Mouse (Mus musculus): ENCODE results near the gene Zfyve28. TPM values are rescaled to one million over a fixed set of nuclear protein-coding genes. Genes with fewer than 3 reads are reported as not detected.
A peak's percentile ranks its signal among the peaks of the same experiment; 100 is the strongest.

Gene Zfyve28
- polyA plus RNA-seq, 1 experiment = not detected

DNA sequence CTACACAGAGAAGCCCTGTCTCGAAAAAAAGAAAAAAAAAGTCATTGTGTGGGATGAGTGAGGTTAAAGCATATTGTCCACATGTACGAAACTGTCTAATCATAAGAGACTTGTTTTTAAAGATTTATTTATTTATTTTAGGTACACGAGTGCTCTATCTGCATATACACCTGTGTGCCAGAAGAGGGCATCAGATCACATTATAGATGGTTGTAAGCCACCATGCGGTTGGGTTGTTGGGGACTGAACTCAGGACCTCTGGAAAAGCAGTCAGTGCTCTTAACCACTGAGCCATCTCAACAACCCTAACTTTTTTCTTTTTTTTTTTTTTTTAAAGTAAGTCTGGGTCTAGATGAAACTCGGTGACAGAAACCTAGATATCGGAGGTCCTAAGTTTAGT is 5.1 kb upstream of the Zfyve28 start:
- Histone ChIP-seq H3K9me3 (ENCODE audit: control insufficient read depth, low read length) (no peaks in the 10 kb centered on the region), H3K27me3 (ENCODE audit: control insufficient read depth) (peaks cover 38% of the 10 kb centered on the region), H3K4me1 (ENCODE audit: control insufficient read depth) (peaks cover 2% of the 10 kb centered on the region), H3K4me3 (replicated peaks) (no peak overlapping the region), H3K36me3 (ENCODE audit: control insufficient read depth) (no peaks in the 10 kb centered on the region)
- no peak for TF ChIP-seq TAL1 (IDR thresholded peaks at IDR 0.05; ENCODE audit: low read length)
- TF ChIP-seq GATA1 (IDR thresholded peaks at IDR 0.05; ENCODE audit: low read length) = no peak

DNA sequence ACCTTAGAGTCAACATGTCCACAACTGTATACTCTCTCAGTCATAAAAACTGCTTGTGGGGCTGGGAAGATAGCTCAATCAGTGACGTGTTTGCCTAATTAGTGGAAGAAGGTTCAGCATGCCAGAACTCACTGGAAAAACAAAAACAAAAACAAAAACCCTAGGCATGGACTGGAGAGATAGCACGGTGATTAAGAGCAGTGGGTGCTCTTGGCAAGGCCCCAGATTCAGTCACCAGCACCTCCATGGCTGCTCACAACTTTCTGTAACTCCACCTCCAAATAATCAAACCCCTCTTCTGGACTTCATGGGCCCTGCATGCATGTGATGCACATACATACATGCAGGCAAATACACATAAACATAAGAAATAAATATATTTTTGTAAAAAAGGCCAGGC is 1.0 kb upstream of the Zfyve28 start:
- TF ChIP-seq TAL1 (IDR thresholded peaks at IDR 0.05; ENCODE audit: low read length) (no peak), GATA1 (IDR thresholded peaks at IDR 0.05; ENCODE audit: low read length) (no peak)
- peaks cover 3% of the 10 kb centered on the region; the same call in 1 of the 2 replicates for H3K9me3 ChIP-seq (ENCODE audit: control insufficient read depth, low read length)
- peaks cover 4% of the 10 kb centered on the region for H3K4me1 ChIP-seq (ENCODE audit: control insufficient read depth)
- no peaks in the 10 kb centered on the region for H3K36me3 ChIP-seq (ENCODE audit: control insufficient read depth)
- peaks cover 74% of the 10 kb centered on the region for H3K27me3 ChIP-seq (ENCODE audit: control insufficient read depth)
- H3K4me3 ChIP-seq (replicated peaks) = no peak overlapping the region

DNA sequence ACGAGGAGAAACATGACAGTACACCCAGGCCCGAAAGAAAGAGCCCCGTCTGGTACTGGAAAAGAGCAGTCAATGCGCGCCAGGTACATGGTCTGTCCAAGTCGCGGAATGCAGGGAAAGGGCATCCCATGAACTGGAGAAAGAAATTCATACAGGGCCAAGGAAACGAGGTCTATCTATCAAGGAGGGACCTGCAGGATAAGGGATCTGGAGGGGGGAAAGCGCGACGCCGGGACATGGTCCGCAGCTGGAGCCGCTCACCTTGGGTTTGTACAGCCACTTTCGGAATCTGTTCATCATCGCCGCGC is 457 bp downstream of the Zfyve28 start:
- Histone ChIP-seq H3K27me3 (ENCODE audit: control insufficient read depth) (peaks cover 87% of the 10 kb centered on the region), H3K4me1 (ENCODE audit: control insufficient read depth) (peaks cover 4% of the 10 kb centered on the region), H3K4me3 (replicated peaks) (peak overlapping the region; percentile 45), H3K9me3 (ENCODE audit: control insufficient read depth, low read length) (peaks cover 3% of the 10 kb centered on the region; the same call in 1 of the 2 replicates), H3K36me3 (ENCODE audit: control insufficient read depth) (no peaks in the 10 kb centered on the region)
- no peak for TF ChIP-seq GATA1 (IDR thresholded peaks at IDR 0.05; ENCODE audit: low read length)
- no peak for TF ChIP-seq TAL1 (IDR thresholded peaks at IDR 0.05; ENCODE audit: low read length)

DNA sequence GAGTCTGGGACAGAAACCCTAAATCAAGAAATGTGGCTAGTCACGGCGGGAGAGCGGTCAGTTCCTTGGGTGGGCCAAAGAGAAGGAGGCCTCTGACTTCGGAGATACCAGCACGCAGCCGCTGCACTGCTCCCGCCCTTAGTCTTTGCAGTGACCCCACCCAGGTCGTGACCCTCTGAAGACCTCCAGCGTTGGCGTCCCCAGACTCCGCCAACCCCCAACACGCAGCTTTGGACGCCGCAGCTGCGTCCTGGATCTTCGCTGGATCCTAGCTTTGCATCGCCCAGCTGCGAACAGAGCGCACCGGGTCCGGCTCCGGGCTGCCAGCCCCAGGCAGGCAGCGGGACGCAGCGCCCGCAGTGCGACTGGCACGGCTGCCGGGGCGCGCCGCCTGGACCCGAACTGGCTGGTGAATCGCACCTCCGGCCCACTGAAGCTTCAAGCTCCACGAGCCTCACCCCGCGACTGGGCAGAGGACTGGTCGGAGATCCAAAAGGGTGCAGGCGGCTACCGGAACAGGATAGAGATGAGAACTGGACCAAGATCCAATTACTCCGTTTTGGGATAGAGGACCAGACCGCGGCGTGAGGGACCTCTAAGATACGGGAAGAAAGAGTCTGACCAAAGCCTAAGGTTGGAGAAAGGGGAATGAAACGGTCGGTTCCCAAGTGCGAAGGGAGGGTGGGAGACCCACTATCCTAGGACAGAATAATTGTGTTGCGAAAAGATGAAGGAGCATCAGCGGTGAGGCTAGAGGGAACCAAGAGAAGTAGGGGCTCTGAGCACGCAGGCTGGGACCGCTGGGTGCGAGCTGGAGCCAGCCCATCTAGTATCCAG is 1.0 kb downstream of the Zfyve28 start:
- no peak overlapping the region for H3K4me3 ChIP-seq (replicated peaks)
- TF ChIP-seq TAL1 (IDR thresholded peaks at IDR 0.05; ENCODE audit: low read length) (no peak), GATA1 (IDR thresholded peaks at IDR 0.05; ENCODE audit: low read length) (no peak)
- H3K4me1 ChIP-seq (ENCODE audit: control insufficient read depth) = peaks cover 4% of the 10 kb centered on the region
- peaks cover 86% of the 10 kb centered on the region for H3K27me3 ChIP-seq (ENCODE audit: control insufficient read depth)
- H3K9me3 ChIP-seq (ENCODE audit: control insufficient read depth, low read length) = peaks cover 3% of the 10 kb centered on the region; the same call in 1 of the 2 replicates
- no peaks in the 10 kb centered on the region for H3K36me3 ChIP-seq (ENCODE audit: control insufficient read depth)

GRCm38 (mm10) chr5:34286516-34286915 is 1.7 kb downstream of the Zfyve28 start:
- H3K27me3 ChIP-seq (ENCODE audit: control insufficient read depth) = peaks cover 80% of the 10 kb centered on the region
- H3K4me1 ChIP-seq (ENCODE audit: control insufficient read depth) = peaks cover 4% of the 10 kb centered on the region
- H3K9me3 ChIP-seq (ENCODE audit: control insufficient read depth, low read length) = peaks cover 3% of the 10 kb centered on the region; the same call in 1 of the 2 replicates
- H3K36me3 ChIP-seq (ENCODE audit: control insufficient read depth) = no peaks in the 10 kb centered on the region
- TF ChIP-seq TAL1 (IDR thresholded peaks at IDR 0.05; ENCODE audit: low read length) (no peak), GATA1 (IDR thresholded peaks at IDR 0.05; ENCODE audit: low read length) (no peak)
- H3K4me3 ChIP-seq (replicated peaks) = no peak overlapping the region

DNA sequence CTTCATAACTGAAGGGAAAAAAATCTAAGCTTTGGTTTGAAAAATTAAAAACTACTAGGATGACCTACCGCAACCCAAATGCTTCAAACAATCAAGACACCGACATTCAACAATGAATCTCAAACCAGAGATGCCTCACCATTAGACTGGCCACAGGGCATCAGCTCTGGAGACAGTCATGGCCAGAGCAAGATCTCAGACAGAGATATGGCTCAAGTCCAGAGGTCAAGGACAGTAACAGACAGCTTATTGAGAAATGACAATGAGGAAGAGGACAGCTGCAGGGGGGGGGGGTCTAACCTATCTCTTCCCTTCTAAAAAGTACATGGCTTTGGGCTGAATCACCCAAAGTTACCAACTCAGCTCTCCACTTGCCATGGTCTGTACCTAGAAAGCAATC is 3.0 kb downstream of the Zfyve28 start:
- no peak overlapping the region for H3K4me3 ChIP-seq (replicated peaks)
- peaks cover 4% of the 10 kb centered on the region for H3K4me1 ChIP-seq (ENCODE audit: control insufficient read depth)
- H3K9me3 ChIP-seq (ENCODE audit: control insufficient read depth, low read length) = peaks cover 3% of the 10 kb centered on the region; the same call in 1 of the 2 replicates
- peaks cover 69% of the 10 kb centered on the region for H3K27me3 ChIP-seq (ENCODE audit: control insufficient read depth)
- no peaks in the 10 kb centered on the region for H3K36me3 ChIP-seq (ENCODE audit: control insufficient read depth)
- TF ChIP-seq TAL1 (IDR thresholded peaks at IDR 0.05; ENCODE audit: low read length) (no peak), GATA1 (IDR thresholded peaks at IDR 0.05; ENCODE audit: low read length) (no peak)

GRCm38 (mm10) chr5:34284156-34284750 is 4.0 kb downstream of the Zfyve28 start:
- Histone ChIP-seq H3K36me3 (ENCODE audit: control insufficient read depth) (no peaks in the 10 kb centered on the region), H3K4me1 (ENCODE audit: control insufficient read depth) (peaks cover 4% of the 10 kb centered on the region), H3K4me3 (replicated peaks) (no peak overlapping the region), H3K9me3 (ENCODE audit: control insufficient read depth, low read length) (peaks cover 3% of the 10 kb centered on the region; the same call in 1 of the 2 replicates), H3K27me3 (ENCODE audit: control insufficient read depth) (peaks cover 63% of the 10 kb centered on the region)
- TF ChIP-seq TAL1 (IDR thresholded peaks at IDR 0.05; ENCODE audit: low read length) = no peak
- TF ChIP-seq GATA1 (IDR thresholded peaks at IDR 0.05; ENCODE audit: low read length) = no peak

GRCm38 (mm10) chr5:34283355-34283754 is 4.9 kb downstream of the Zfyve28 start:
- Histone ChIP-seq H3K27me3 (ENCODE audit: control insufficient read depth) (peaks cover 57% of the 10 kb centered on the region), H3K4me3 (replicated peaks) (no peak overlapping the region), H3K9me3 (ENCODE audit: control insufficient read depth, low read length) (peaks cover 3% of the 10 kb centered on the region; the same call in 1 of the 2 replicates), H3K4me1 (ENCODE audit: control insufficient read depth) (peaks cover 1% of the 10 kb centered on the region), H3K36me3 (ENCODE audit: control insufficient read depth) (no peaks in the 10 kb centered on the region)
- TF ChIP-seq TAL1 (IDR thresholded peaks at IDR 0.05; ENCODE audit: low read length) = no peak
- TF ChIP-seq GATA1 (IDR thresholded peaks at IDR 0.05; ENCODE audit: low read length) = no peak

- Histone ChIP-seq H3K4me1 (ENCODE audit: control insufficient read depth) (no peaks in the 10 kb centered on the region), H3K9me3 (ENCODE audit: control insufficient read depth, low read length) (no peaks in the 10 kb centered on the region), H3K36me3 (ENCODE audit: control insufficient read depth) (no peaks in the 10 kb centered on the region), H3K4me3 (replicated peaks) (no peak overlapping the region), H3K27me3 (ENCODE audit: control insufficient read depth) (peaks cover 34% of the 10 kb centered on the region)
- TF ChIP-seq GATA1 (IDR thresholded peaks at IDR 0.05; ENCODE audit: low read length) = no peak
- TF ChIP-seq TAL1 (IDR thresholded peaks at IDR 0.05; ENCODE audit: low read length) = no peak
These were observed 7.3 kb downstream of the Zfyve28 start for GRCm38 (mm10) chr5:34280976-34281375.
